Mouse (Mus musculus) liver, embryonic 12.5 days (tissue): ENCODE data around the gene 1700017B05Rik. TPM values are rescaled to one million over a fixed set of nuclear protein-coding genes. Genes with fewer than 3 reads are reported as not detected.

Source experiments
- polyA plus RNA-seq: library from polyadenylated mRNA; unstranded; fragments of >200 nt; fragmentation: Nextera tagmentation; extraction: Ambion mirVana; gene quantifications from 2 replicates; pipeline ENCODE4 v1.2.1, GENCODE M21; 2016

1700017B05Rik gene
- polyA plus RNA-seq, 1 experiment from 2014 or later: 23.4 TPM

Other genes starting within 250 kb of the 1700017B05Rik start
- 20.2 and 20.5 TPM in 2 replicates for gene Sin3a, start 190.6 kb downstream of the 1700017B05Rik start, polyA plus RNA-seq
- 31.5 and 35.4 TPM in 2 replicates for gene Man2c1, start 131.9 kb downstream of the 1700017B05Rik start, polyA plus RNA-seq
- 2.2 and 2.5 TPM in 2 replicates for gene Neil1, start 114.3 kb downstream of the 1700017B05Rik start, polyA plus RNA-seq
- gene Commd4, start 104.3 kb downstream of the 1700017B05Rik start, polyA plus RNA-seq: 62.8 and 64.2 TPM in 2 replicates
- gene Trcg1, start 26.1 kb downstream of the 1700017B05Rik start, polyA plus RNA-seq: not detected in 2 replicates
- 13.8 and 15.6 TPM in 2 replicates for gene Ppcdc, start 177.5 kb upstream of the 1700017B05Rik start, polyA plus RNA-seq
- 10.5 and 12.4 TPM in 2 replicates for gene Scamp5, start 205.4 kb upstream of the 1700017B05Rik start, polyA plus RNA-seq
- gene Rpp25, start 241.4 kb upstream of the 1700017B05Rik start, polyA plus RNA-seq: 1.0 and 1.5 TPM in 2 replicates